Mouse (Mus musculus): ENCODE measurements around the gene Flt3l.

DNA sequence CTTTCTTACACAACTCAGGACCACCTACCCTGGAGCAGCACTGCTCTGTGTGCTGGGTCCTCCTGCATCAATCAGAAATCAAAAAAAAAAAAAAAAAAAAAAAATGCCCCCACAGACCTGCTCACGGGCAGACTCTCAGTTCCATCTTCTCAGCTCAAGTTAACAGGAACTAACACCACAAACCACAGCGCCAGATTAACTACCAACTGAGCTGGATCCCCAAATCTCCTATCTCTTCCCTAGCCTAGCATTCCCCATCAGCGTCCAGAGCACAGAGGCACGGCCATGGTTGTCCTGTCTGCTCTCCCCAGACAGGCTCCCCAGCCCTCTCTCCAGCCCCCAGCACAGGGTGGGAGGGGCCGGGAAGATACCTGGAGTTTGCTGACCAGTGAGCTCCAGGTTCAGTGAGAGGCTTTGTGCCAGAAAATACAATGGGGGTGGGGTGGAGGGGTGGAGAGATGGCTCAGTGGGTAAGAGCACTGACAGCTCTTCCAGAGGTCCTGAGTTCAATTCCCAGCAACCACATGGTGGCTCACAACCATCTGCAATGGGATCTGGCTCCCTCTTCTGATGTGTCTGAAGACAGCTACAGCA is 29.1 kb downstream of the Flt3l start:
- TF ChIP-seq EP300 (optimal IDR thresholded peaks at IDR 0.05) (no peak), CTCF (IDR thresholded peaks at IDR 0.05; ENCODE audit: low read depth) (no peak)

Data from stomach, postnatal 0 days (tissue).